Mouse (Mus musculus) brain, adult 10 weeks (tissue): ENCODE results near the gene Zfp235. TPM values are rescaled to one million over a fixed set of nuclear protein-coding genes. Genes with fewer than 3 reads are reported as not detected.

ENCODE experiments used
- polyA plus RNA-seq: library from polyadenylated mRNA; stranded (reverse); fragments of 350-450 nt; fragmentation: Illumina TruSeq; extraction: RNeasy Lipid Tissue Mini Kit (QIAGEN cat#74804); gene quantifications from one replicate; pipeline ENCODE4 v1.2.3, GENCODE M21; 2015; ENCODE audit warnings: low read depth, low replicate concordance

The Zfp235 gene
- 13.9 TPM for polyA plus RNA-seq

GRCm38 (mm10) chr7:24133996-24134828 is at the start of gene Zfp235:
Zfp235 (plus strand) TSS chr7:24134169.

GRCm38 (mm10) chr7:24112156-24112856 is 21.7 kb upstream of the Zfp235 start, which contains the start of gene Zfp112:
Zfp112 (plus strand) TSS chr7:24112314.

GRCm38 (mm10) chr7:24174618-24175336 is 40.8 kb downstream of the Zfp235 start, which contains the start of gene Zfp114:
Zfp114 (plus strand) TSS chr7:24175060.

Other genes with a start within 250 kb of the Zfp235 start
- gene Vmn1r178, start 242.2 kb upstream of the Zfp235 start, polyA plus RNA-seq: not detected
- gene Vmn1r179, start 207.2 kb upstream of the Zfp235 start, polyA plus RNA-seq: not detected
- not detected for gene Vmn1r180, start 183.5 kb upstream of the Zfp235 start, polyA plus RNA-seq
- gene Vmn1r181, start 159.6 kb upstream of the Zfp235 start, polyA plus RNA-seq: not detected
- gene V1rd19, start 132.5 kb upstream of the Zfp235 start, polyA plus RNA-seq: not detected
- gene Vmn1r183, start 80.9 kb upstream of the Zfp235 start, polyA plus RNA-seq: not detected
- 46.3 TPM for gene Zfp180, start 52.2 kb upstream of the Zfp235 start, polyA plus RNA-seq
- gene Zfp112, start 21.9 kb upstream of the Zfp235 start, polyA plus RNA-seq: 7.9 TPM
- 3.5 TPM for gene Zfp114, start 40.9 kb downstream of the Zfp235 start, polyA plus RNA-seq
- 6.0 TPM for gene Zfp111, start 77.3 kb downstream of the Zfp235 start, polyA plus RNA-seq
- gene Zfp109, start 103.4 kb downstream of the Zfp235 start, polyA plus RNA-seq: 6.1 TPM
- 6.8 TPM for gene Zfp108, start 120.6 kb downstream of the Zfp235 start, polyA plus RNA-seq
- gene Zfp93, start 136.3 kb downstream of the Zfp235 start, polyA plus RNA-seq: 8.8 TPM
- 22.7 TPM for gene Zfp61, start 167.1 kb downstream of the Zfp235 start, polyA plus RNA-seq
- gene Zfp94, start 182.5 kb downstream of the Zfp235 start, polyA plus RNA-seq: 17.8 TPM
- not detected for gene Tescl, start 199.8 kb downstream of the Zfp235 start, polyA plus RNA-seq
- not detected for gene Lypd5, start 215.0 kb downstream of the Zfp235 start, polyA plus RNA-seq
- gene Kcnn4, start 236.1 kb downstream of the Zfp235 start, polyA plus RNA-seq: not detected